In genomic region chr14:48655792-48656550, GRCm38 (mm10) we compare ENCODE assay signal across 19 mouse cellular contexts. TPM values are rescaled to one million over a fixed set of nuclear protein-coding genes. Genes with fewer than 3 reads are reported as not detected.
DNase-seq lines count a peak whose midpoint lies in the region; ATAC-seq lines count a peak whose summit lies in the region.
"Had no signal": no experiment of that assay in that cellular context is flagged by ENCODE, and none has a peak within 500 bp of the region (broad histone marks: within the 10 kb centered on the region; RNA-seq: fewer than 3 reads in every experiment).

No protein-coding gene starts in this region.

- WGBS in hindbrain, embryonic 14.5 days = 4% methylated on average over 21 of the region's 21 CpGs
- 6% methylated on average over 21 of the region's 21 CpGs for WGBS in hindbrain, embryonic 16.5 days
- WGBS in forebrain, embryonic 13.5 days = 9% methylated on average over 21 of the region's 21 CpGs
- 9% methylated on average over 21 of the region's 21 CpGs for WGBS in midbrain, embryonic 16.5 days
- WGBS in kidney, embryonic 15.5 days = 5% methylated on average over 21 of the region's 21 CpGs

- 0 out of 2 replicates have a peak, but pooled peaks cover 4% of the 10 kb centered on the region for H3K4me1 ChIP-seq in hindbrain, embryonic 14.5 days (replicated peaks; ENCODE audit: control insufficient read depth, insufficient read depth, low read length)
- H3K4me1 ChIP-seq in hindbrain, embryonic 16.5 days (ENCODE audit: control insufficient read depth, insufficient read depth, low read depth, low read length) = no peaks in the 10 kb centered on the region
- peaks cover 21% of the 10 kb centered on the region for H3K4me1 ChIP-seq in forebrain, embryonic 13.5 days
- peaks cover 11% of the 10 kb centered on the region; the same call in 1 of the 2 replicates for H3K4me1 ChIP-seq in midbrain, embryonic 16.5 days (ENCODE audit: control insufficient read depth, insufficient read depth, low read length)
- H3K4me1 ChIP-seq in kidney, embryonic 15.5 days = peaks cover 18% of the 10 kb centered on the region

- DNase-seq in hindbrain, embryonic 14.5 days (ENCODE audit: low spot score) = no peak
- DNase-seq in embryo, embryonic 11 days = peak; percentile 50
- DNase-seq in layer of hippocampus, adult 9-11 months = no peak
- no peak for DNase-seq in gastrocnemius, adult 8-10 months (ENCODE audit: low spot score in 2 of 2)
- DNase-seq: adrenal gland, postnatal 36 days; kidney, adult 8-10 months; lung, adult 18-20 months; right cerebral cortex, adult 18-20 months; thymus, adult 2 months had no signal

- H3K36me3 ChIP-seq in hindbrain, embryonic 14.5 days (replicated peaks; ENCODE audit: control insufficient read depth, insufficient read depth) = no peaks in the 10 kb centered on the region
- H3K36me3 ChIP-seq in hindbrain, embryonic 16.5 days (ENCODE audit: control insufficient read depth, insufficient read depth, low read length) = no peaks in the 10 kb centered on the region
- H3K36me3 ChIP-seq in forebrain, embryonic 13.5 days (ENCODE audit: poor library complexity, severe bottlenecking) = no peaks in the 10 kb centered on the region
- no peaks in the 10 kb centered on the region for H3K36me3 ChIP-seq in midbrain, embryonic 16.5 days (ENCODE audit: control insufficient read depth, insufficient read depth, low read length)
- H3K36me3 ChIP-seq in kidney, embryonic 15.5 days = no peaks in the 10 kb centered on the region
- H3K36me3 ChIP-seq: hindbrain, embryonic 15.5 days; neural tube, embryonic 13.5 days had no signal

- no peak overlapping the region for H3K4me3 ChIP-seq in hindbrain, embryonic 14.5 days (replicated peaks; ENCODE audit: low read length)
- H3K4me3 ChIP-seq in hindbrain, embryonic 16.5 days (ENCODE audit: low read length) = no peak overlapping the region
- H3K4me3 ChIP-seq in forebrain, embryonic 13.5 days = no peak overlapping the region
- H3K4me3 ChIP-seq in midbrain, embryonic 16.5 days (ENCODE audit: low read depth, low read length) = peak overlapping the region; percentile 20
- H3K4me3 ChIP-seq in kidney, embryonic 15.5 days (replicated peaks) = no peak overlapping the region
- H3K4me3 ChIP-seq: hindbrain, embryonic 15.5 days; neural tube, embryonic 13.5 days had no signal

- peak overlapping the region; percentile 15; the same call in 1 of the 2 replicates for H3K4me2 ChIP-seq in hindbrain, embryonic 14.5 days (replicated peaks)
- H3K4me2 ChIP-seq in hindbrain, embryonic 16.5 days (ENCODE audit: low read length) = no peak overlapping the region; the same call in 1 of the 2 replicates
- H3K4me2 ChIP-seq in forebrain, embryonic 13.5 days = peak overlapping the region; percentile 30
- H3K4me2 ChIP-seq in midbrain, embryonic 16.5 days (ENCODE audit: low read length) = peak overlapping the region; percentile 49
- no peak overlapping the region for H3K4me2 ChIP-seq in kidney, embryonic 15.5 days
- H3K4me2 ChIP-seq: hindbrain, embryonic 15.5 days; neural tube, embryonic 13.5 days had no signal

- no peaks in the 10 kb centered on the region for H3K9me3 ChIP-seq in hindbrain, embryonic 14.5 days (ENCODE audit: control insufficient read depth, low read length)
- no peaks in the 10 kb centered on the region for H3K9me3 ChIP-seq in hindbrain, embryonic 16.5 days (ENCODE audit: control insufficient read depth, low read length)
- H3K9me3 ChIP-seq in forebrain, embryonic 13.5 days (replicated peaks) = no peaks in the 10 kb centered on the region
- no peaks in the 10 kb centered on the region for H3K9me3 ChIP-seq in midbrain, embryonic 16.5 days (replicated peaks; ENCODE audit: control insufficient read depth, low read length, poor library complexity, severe bottlenecking)
- H3K9me3 ChIP-seq in kidney, embryonic 15.5 days (replicated peaks) = no peaks in the 10 kb centered on the region
- H3K9me3 ChIP-seq: hindbrain, embryonic 15.5 days; neural tube, embryonic 13.5 days had no signal

- H3K9ac ChIP-seq in hindbrain, embryonic 14.5 days = no peak overlapping the region
- no peak overlapping the region for H3K9ac ChIP-seq in hindbrain, embryonic 16.5 days (ENCODE audit: low read depth, low read length)
- H3K9ac ChIP-seq in forebrain, embryonic 13.5 days = no peak overlapping the region
- H3K9ac ChIP-seq in midbrain, embryonic 16.5 days (ENCODE audit: low read depth, low read length) = peak overlapping the region; percentile 52
- H3K9ac ChIP-seq in kidney, embryonic 15.5 days = no peak overlapping the region
- H3K9ac ChIP-seq: hindbrain, embryonic 15.5 days; neural tube, embryonic 13.5 days had no signal

- no peak for ATAC-seq in hindbrain, embryonic 14.5 days (ENCODE audit: low FRiP score)
- ATAC-seq in hindbrain, embryonic 16.5 days = no peak
- no peak for ATAC-seq in forebrain, embryonic 13.5 days
- no peak for ATAC-seq in midbrain, embryonic 16.5 days
- no peak for ATAC-seq in kidney, embryonic 15.5 days (replicated peaks; ENCODE audit: low FRiP score)

- no peak overlapping the region for H3K27ac ChIP-seq in hindbrain, embryonic 14.5 days
- H3K27ac ChIP-seq in hindbrain, embryonic 16.5 days (ENCODE audit: low read depth, low read length) = no peak overlapping the region; the same call in 1 of the 2 replicates
- H3K27ac ChIP-seq in forebrain, embryonic 13.5 days = no peak overlapping the region
- H3K27ac ChIP-seq in midbrain, embryonic 16.5 days (ENCODE audit: low read length) = peak overlapping the region; percentile 72
- H3K27ac ChIP-seq in kidney, embryonic 15.5 days = no peak overlapping the region
- H3K27ac ChIP-seq: hindbrain, embryonic 15.5 days; neural tube, embryonic 13.5 days had no signal

- peaks cover 100% of the 10 kb centered on the region for H3K27me3 ChIP-seq in hindbrain, embryonic 14.5 days (ENCODE audit: control insufficient read depth, insufficient read depth, low read length)
- peaks cover 71% of the 10 kb centered on the region for H3K27me3 ChIP-seq in hindbrain, embryonic 16.5 days (replicated peaks; ENCODE audit: control insufficient read depth, insufficient read depth, low read length)
- peaks cover 100% of the 10 kb centered on the region for H3K27me3 ChIP-seq in forebrain, embryonic 13.5 days
- peaks cover 45% of the 10 kb centered on the region for H3K27me3 ChIP-seq in midbrain, embryonic 16.5 days (ENCODE audit: control insufficient read depth, insufficient read depth, low read depth, low read length)
- peaks cover 100% of the 10 kb centered on the region for H3K27me3 ChIP-seq in kidney, embryonic 15.5 days
- H3K27me3 ChIP-seq: CH12.LX had no signal

RNA-seq across cellular contexts. Expression of gene Otx2, which starts 17.6 kb away (rescaled TPM):
- 18.5 and 20.3 TPM in 2 replicates for polyA plus RNA-seq in hindbrain, embryonic 14.5 days (2014; fragmentation: Nextera tagmentation; extraction: Ambion mirVana)
- polyA plus RNA-seq in hindbrain, embryonic 16.5 days (2015; fragmentation: Nextera tagmentation; extraction: Ambion mirVana) = 21.0 and 26.3 TPM in 2 replicates
- 24.9 and 36.8 TPM in 2 replicates for polyA plus RNA-seq in forebrain, embryonic 13.5 days (2015; fragmentation: Nextera tagmentation; extraction: Ambion mirVana)
- polyA plus RNA-seq in midbrain, embryonic 16.5 days (2015; fragmentation: Nextera tagmentation; extraction: Ambion mirVana) = 69.3 and 79.5 TPM in 2 replicates
- not detected in 2 replicates for polyA plus RNA-seq in kidney, embryonic 15.5 days (2015; fragmentation: Nextera tagmentation; extraction: Ambion mirVana)
- total RNA-seq in gastrocnemius, adult 8-10 months (2022) = not detected
- total RNA-seq: adrenal gland, postnatal 36 days; CH12.LX; megakaryocyte, adult 5-6 weeks had no signal
- polyA plus RNA-seq: gonadal fat pad, adult 2 months; neural tube, embryonic 13.5 days; spleen, adult 2 months; thymus, adult 2 months had no signal

Comparison
In these comparisons a context has a peak if more than half of its experiments do, and no peak if none do; other contexts are left out.
1. H3K4me2 ChIP-seq: peak in hindbrain, embryonic 14.5 days (single experiment), forebrain, embryonic 13.5 days (single experiment) and midbrain, embryonic 16.5 days (single experiment); none in hindbrain, embryonic 16.5 days (single experiment) and kidney, embryonic 15.5 days (single experiment).
2. RNA of gene Otx2, which starts 17.6 kb away (polyA plus RNA-seq): 69.3 to 79.5 TPM in midbrain, embryonic 16.5 days, 24.9 to 36.8 TPM in forebrain, embryonic 13.5 days, 21.0 to 26.3 TPM in hindbrain, embryonic 16.5 days and 18.5 to 20.3 TPM in hindbrain, embryonic 14.5 days; not detected in kidney, embryonic 15.5 days; every median in the first group is over 10 times any median in the second.